Mouse (Mus musculus) hindbrain, embryonic 13.5 days (tissue): ENCODE data around the gene Hand2. TPM values are rescaled to one million over a fixed set of nuclear protein-coding genes. Genes with fewer than 3 reads are reported as not detected.
A peak's percentile ranks its signal among the peaks of the same experiment; 100 is the strongest.

Source experiments
- ATAC-seq: fragments of 200-750 bp; cut with Nextera tagmentation; 2 replicates; pipeline ENCODE4 v1.8.0; 2017; ENCODE audit warnings: moderate TSS enrichment; ENCODE audit not compliant: low FRiP score
- H3K27ac ChIP-seq: fragments of 300-500 bp; sonication (generic); 2 replicates; pipeline ENCODE4 v1.5.1; 2015; ENCODE audit warnings: inconsistent platforms, mild to moderate bottlenecking, moderate library complexity
- H3K27me3 ChIP-seq: fragments of 300-500 bp; sonication (generic); 2 replicates; pipeline ENCODE4 v1.6.1; 2015; ENCODE audit warnings: mild to moderate bottlenecking, inconsistent platforms
- H3K36me3 ChIP-seq: fragments of 300-500 bp; sonication (generic); 2 replicates; pipeline ENCODE4 v1.6.1; 2015; ENCODE audit warnings: mild to moderate bottlenecking, inconsistent platforms
- H3K4me1 ChIP-seq: fragments of 300-500 bp; sonication (generic); replicated peaks from 2 replicates; pipeline ENCODE4 v1.6.1; 2015; ENCODE audit warnings: inconsistent platforms
- H3K4me2 ChIP-seq: fragments of 300-500 bp; sonication (generic); 2 replicates; pipeline ENCODE4 v1.6.1; 2015; ENCODE audit warnings: inconsistent platforms, mild to moderate bottlenecking, moderate library complexity
- H3K4me3 ChIP-seq: fragments of 300-500 bp; sonication (generic); 2 replicates; pipeline ENCODE4 v1.5.1; 2015; ENCODE audit warnings: mild to moderate bottlenecking, inconsistent platforms
- H3K9ac ChIP-seq: fragments of 300-500 bp; sonication (generic); 2 replicates; pipeline ENCODE4 v1.6.1; 2015; ENCODE audit warnings: mild to moderate bottlenecking, inconsistent platforms
- H3K9me3 ChIP-seq: fragments of 300-500 bp; sonication (generic); 2 replicates; pipeline ENCODE4 v1.6.1; 2016; ENCODE audit warnings: inconsistent platforms
- WGBS: fragments of 180-500 bp; shearing (Covaris S2); methylation state at CpG from one replicate; pipeline ENCODE4 v1.1.7; 2015; 5-methylcytosine and 5-hydroxymethylcytosine counted together
- polyA plus RNA-seq: library from polyadenylated mRNA; unstranded; fragments of >200 nt; fragmentation: Nextera tagmentation; extraction: Ambion mirVana; gene quantifications from 2 replicates; pipeline ENCODE4 v1.2.1, GENCODE M21; 2015

The Hand2 gene
- polyA plus RNA-seq, 1 experiment from 2014 or later: not detected

GRCm38 (mm10) chr8:57339711-57340650, 19.2 kb downstream of the Hand2 start:
- Histone ChIP-seq H3K4me2 (no peak overlapping the region), H3K27me3 (peaks cover 100% of the 10 kb centered on the region), H3K4me1 (peaks cover 8% of the 10 kb centered on the region), H3K9ac (no peak overlapping the region), H3K36me3 (no peaks in the 10 kb centered on the region), H3K4me3 (no peak overlapping the region), H3K9me3 (no peaks in the 10 kb centered on the region), H3K27ac (no peak overlapping the region)
- 3% methylated on average over 14 of the region's 14 CpGs for WGBS
- ATAC-seq: no peak

- under 1% methylated on average over 41 of the region's 41 CpGs for WGBS
- Histone ChIP-seq H3K9me3 (no peaks in the 10 kb centered on the region), H3K4me1 (peaks cover 8% of the 10 kb centered on the region), H3K27me3 (peaks cover 100% of the 10 kb centered on the region), H3K4me3 (peak overlapping the region; percentile 19; the same call in 1 of the 2 replicates), H3K9ac (no peak overlapping the region), H3K4me2 (peak overlapping the region; percentile 23), H3K27ac (no peak overlapping the region), H3K36me3 (no peaks in the 10 kb centered on the region)
- ATAC-seq: peak; percentile 27; the same call in 1 of the 2 replicates
Measured at GRCm38 (mm10) chr8:57340840-57341540, 20.2 kb downstream of the Hand2 start.

GRCm38 (mm10) chr8:57341541-57341840, 20.7 kb downstream of the Hand2 start:
- Histone ChIP-seq H3K27me3 (peaks cover 100% of the 10 kb centered on the region), H3K9ac (no peak overlapping the region), H3K36me3 (no peaks in the 10 kb centered on the region), H3K9me3 (no peaks in the 10 kb centered on the region), H3K4me1 (peaks cover 8% of the 10 kb centered on the region), H3K4me2 (no peak overlapping the region), H3K4me3 (no peak overlapping the region), H3K27ac (no peak overlapping the region)
- WGBS: under 1% methylated on average over 6 of the region's 6 CpGs
- ATAC-seq: no peak

GRCm38 (mm10) chr8:57342386-57343090, 21.8 kb downstream of the Hand2 start:
- Histone ChIP-seq H3K36me3 (no peaks in the 10 kb centered on the region), H3K4me3 (no peak overlapping the region), H3K27ac (no peak overlapping the region), H3K27me3 (peaks cover 100% of the 10 kb centered on the region), H3K9ac (no peak overlapping the region), H3K4me1 (peaks cover 8% of the 10 kb centered on the region), H3K9me3 (no peaks in the 10 kb centered on the region), H3K4me2 (no peak overlapping the region)
- ATAC-seq: no peak
- 3% methylated on average over 9 of the region's 12 CpGs for WGBS

GRCm38 (mm10) chr8:57343731-57344315, 23.0 kb downstream of the Hand2 start:
- WGBS: 3% methylated on average over 6 of the region's 6 CpGs
- ATAC-seq: no peak
- Histone ChIP-seq H3K27me3 (peaks cover 100% of the 10 kb centered on the region), H3K9me3 (no peaks in the 10 kb centered on the region), H3K4me2 (no peak overlapping the region), H3K4me3 (no peak overlapping the region), H3K27ac (no peak overlapping the region), H3K4me1 (peaks cover 8% of the 10 kb centered on the region), H3K36me3 (no peaks in the 10 kb centered on the region), H3K9ac (no peak overlapping the region)

GRCm38 (mm10) chr8:57344956-57345870, 24.4 kb downstream of the Hand2 start:
- ATAC-seq: no peak
- no peaks in the 10 kb centered on the region for H3K9me3 ChIP-seq
- no peaks in the 10 kb centered on the region for H3K36me3 ChIP-seq
- H3K9ac ChIP-seq: no peak overlapping the region
- no peak overlapping the region for H3K4me3 ChIP-seq
- H3K4me2 ChIP-seq: no peak overlapping the region
- H3K27me3 ChIP-seq: peaks cover 100% of the 10 kb centered on the region
- WGBS: 2% methylated on average over 23 of the region's 23 CpGs
- peaks cover 8% of the 10 kb centered on the region for H3K4me1 ChIP-seq
- no peak overlapping the region for H3K27ac ChIP-seq

- H3K9me3 ChIP-seq: no peaks in the 10 kb centered on the region
- ATAC-seq: no peak
- peaks cover 99% of the 10 kb centered on the region for H3K27me3 ChIP-seq
- no peaks in the 10 kb centered on the region for H3K4me1 ChIP-seq
- H3K4me2 ChIP-seq: no peak overlapping the region
- H3K27ac ChIP-seq: no peak overlapping the region
- H3K9ac ChIP-seq: no peak overlapping the region
- WGBS: 4% methylated on average over 7 of the region's 7 CpGs
- no peak overlapping the region for H3K4me3 ChIP-seq
- no peaks in the 10 kb centered on the region for H3K36me3 ChIP-seq
Measured at GRCm38 (mm10) chr8:57346371-57346770, 25.6 kb downstream of the Hand2 start.

- Histone ChIP-seq H3K9me3 (no peaks in the 10 kb centered on the region), H3K27ac (no peak overlapping the region), H3K4me2 (no peak overlapping the region), H3K4me3 (no peak overlapping the region), H3K27me3 (peaks cover 99% of the 10 kb centered on the region), H3K4me1 (no peaks in the 10 kb centered on the region), H3K36me3 (no peaks in the 10 kb centered on the region), H3K9ac (no peak overlapping the region)
- no peak for ATAC-seq
- 5% methylated on average over 5 of the region's 5 CpGs for WGBS
Measured at GRCm38 (mm10) chr8:57347141-57347540, 26.4 kb downstream of the Hand2 start.

GRCm38 (mm10) chr8:57348251-57348650, 27.5 kb downstream of the Hand2 start:
- no peaks in the 10 kb centered on the region for H3K9me3 ChIP-seq
- H3K4me1 ChIP-seq: peaks cover under 1% of the 10 kb centered on the region; the same call in 1 of the 2 replicates
- no peak overlapping the region for H3K4me3 ChIP-seq
- H3K36me3 ChIP-seq: no peaks in the 10 kb centered on the region
- no peak overlapping the region for H3K4me2 ChIP-seq
- H3K27me3 ChIP-seq: peaks cover 99% of the 10 kb centered on the region
- no peak overlapping the region for H3K27ac ChIP-seq
- 0 out of 2 replicates have a peak, but pooled peaks have one; percentile 13 for ATAC-seq
- no peak overlapping the region for H3K9ac ChIP-seq
- WGBS: 13% methylated on average over 4 of the region's 4 CpGs

- WGBS: under 1% methylated on average over 23 of the region's 23 CpGs
- ATAC-seq: no peak
- H3K9ac ChIP-seq: no peak overlapping the region
Measured at GRCm38 (mm10) chr8:57348866-57349520, 28.2 kb downstream of the Hand2 start.

GRCm38 (mm10) chr8:57351861-57352260, 31.1 kb downstream of the Hand2 start:
- Histone ChIP-seq H3K4me1 (peaks cover 10% of the 10 kb centered on the region), H3K36me3 (no peaks in the 10 kb centered on the region), H3K27ac (no peak overlapping the region), H3K4me3 (no peak overlapping the region), H3K27me3 (peaks cover 92% of the 10 kb centered on the region), H3K4me2 (no peak overlapping the region), H3K9me3 (no peaks in the 10 kb centered on the region), H3K9ac (no peak overlapping the region)
- no peak for ATAC-seq
- WGBS: 28% methylated on average over 2 of the region's 2 CpGs

More at GRCm38 (mm10) chr8:57348866-57349520, 28.2 kb downstream of the Hand2 start:
- H3K27ac ChIP-seq: no peak overlapping the region
- H3K4me1 ChIP-seq: peaks cover 8% of the 10 kb centered on the region
- no peaks in the 10 kb centered on the region for H3K9me3 ChIP-seq
- H3K4me3 ChIP-seq: no peak overlapping the region
- H3K27me3 ChIP-seq: peaks cover 99% of the 10 kb centered on the region
- H3K36me3 ChIP-seq: no peaks in the 10 kb centered on the region
- H3K4me2 ChIP-seq: no peak overlapping the region
